Mouse (Mus musculus) ES-E14 (cell line): ENCODE results near the gene Obox5. TPM values are rescaled to one million over a fixed set of nuclear protein-coding genes. Genes with fewer than 3 reads are reported as not detected.
"Not testable (repeated sequence)": the region's sequence is repeated elsewhere in the genome, so short reads cannot be mapped to it uniquely, and the experiment has no call there.

Experiments used
- DNase-seq: peaks from one replicate; pipeline ENCODE4 v3.0.0-alpha.2; 2013; ENCODE audit warnings: low read depth, low spot score
- H3K27ac ChIP-seq: 2 replicates; pipeline ENCODE4 v1.5.1; 2012; ENCODE audit warnings: low read depth, mild to moderate bottlenecking, low read length, moderate library complexity, mixed read lengths; ENCODE audit not compliant: poor library complexity, insufficient read depth, severe bottlenecking
- H3K36me3 ChIP-seq: 2 replicates; pipeline ENCODE4 v1.6.1; 2012; ENCODE audit warnings: mild to moderate bottlenecking, low read length, moderate library complexity, mixed read lengths; ENCODE audit not compliant: control insufficient read depth, poor library complexity, insufficient read depth, severe bottlenecking
- H3K4me1 ChIP-seq, 2 experiments: fragments of 150-350 bp in 1 of 2; sonication (generic) in 1 of 2; 2 replicates each; pipeline ENCODE4 v1.6.1; 2012; ENCODE audit warnings: low read length in 2 of 2, mild to moderate bottlenecking in 1 of 2, mixed read lengths in 1 of 2; ENCODE audit not compliant: control insufficient read depth in 2 of 2, insufficient read depth in 2 of 2, poor library complexity in 1 of 2
- H3K4me3 ChIP-seq, 2 experiments: fragments of 150-350 bp in 1 of 2; sonication (generic) in 1 of 2; 2 replicates each; pipeline ENCODE4 v1.5.1; 2012; ENCODE audit warnings: low read length in 2 of 2, low read depth in 1 of 2, mild to moderate bottlenecking in 1 of 2, mixed read lengths in 1 of 2; ENCODE audit not compliant: insufficient read depth in 1 of 2, poor library complexity in 1 of 2, severe bottlenecking in 1 of 2
- H3K9ac ChIP-seq: 2 replicates; pipeline ENCODE4 v1.6.1; 2012; ENCODE audit warnings: low read depth, mild to moderate bottlenecking, low read length, mixed read lengths; ENCODE audit not compliant: poor library complexity, insufficient read depth, severe bottlenecking
- H3K9me3 ChIP-seq: fragments of 150-350 bp; sonication (generic); 2 replicates; pipeline ENCODE4 v1.6.1; 2012; ENCODE audit warnings: low read depth, mild to moderate bottlenecking, low read length; ENCODE audit not compliant: control insufficient read depth, insufficient read depth
- in situ Hi-C, 2 experiments: fragments of 600-800 bp; cut with MboI; formaldehyde crosslinking; loops; one replicate each; pipeline ENCODE4 v1.15.1; 2025; ENCODE audit warnings: low sequenced_read_pairs in 2 of 2, inconsistent platforms in 1 of 2; ENCODE audit not compliant: unreplicated experiment in 2 of 2
- total RNA-seq: library from RNA; depleted of rRNA; stranded (reverse); fragments of 300-350 nt; gene quantifications from 2 replicates; pipeline ENCODE4 v1.2.3, GENCODE M21; 2012; rRNA removed

Obox5 gene
- not detected in 2 replicates for total RNA-seq

GRCm38 (mm10) chr7:15749831-15750230 lies at the start of gene Obox5:
TSS of gene Obox5 (plus strand) at chr7:15750131.
- H3K36me3 ChIP-seq, H3K4me3 ChIP-seq, DNase-seq, H3K9me3 ChIP-seq, H3K4me1 ChIP-seq, H3K27ac ChIP-seq, H3K9ac ChIP-seq, in situ Hi-C loops: not testable (repeated sequence)

- H3K4me1 ChIP-seq, H3K9me3 ChIP-seq, DNase-seq, H3K9ac ChIP-seq, H3K4me3 ChIP-seq, H3K27ac ChIP-seq, in situ Hi-C loops, H3K36me3 ChIP-seq: not testable (repeated sequence)
Observed at GRCm38 (mm10) chr7:15749296-15749695, 635 bp upstream of the Obox5 start.

Other genes starting within 250 kb of the Obox5 start
- not detected in 2 replicates for gene Obox3, start 110.2 kb upstream of the Obox5 start, total RNA-seq
- gene Obox6, start 89.5 kb downstream of the Obox5 start, total RNA-seq = 0.76 and 0.79 TPM in 2 replicates
- gene Crx, start 129.8 kb downstream of the Obox5 start, total RNA-seq = 0.16 TPM in 1 of 2 replicates, not detected in the other
- 4.2 and 19.1 TPM in 2 replicates for gene Crxos, start 132.5 kb downstream of the Obox5 start, total RNA-seq
- gene Selenow, start 172.3 kb downstream of the Obox5 start, total RNA-seq = 36.3 and 54.0 TPM in 2 replicates
- gene Nop53, start 195.9 kb downstream of the Obox5 start, total RNA-seq = 212 and 220 TPM in 2 replicates
- 3.8 and 6.8 TPM in 2 replicates for gene Ehd2, start 217.4 kb downstream of the Obox5 start, total RNA-seq